Mouse (Mus musculus) hindbrain, embryonic 14.5 days (tissue): Measurements from ENCODE around the gene Adamts15. TPM values are rescaled to one million over a fixed set of nuclear protein-coding genes. Genes with fewer than 3 reads are reported as not detected.

ENCODE experiments used
- ATAC-seq: fragments of 200-750 bp; cut with Nextera tagmentation; 2 replicates; pipeline ENCODE4 v1.8.0; 2017; ENCODE audit warnings: moderate number of reproducible peaks, mild to moderate bottlenecking, moderate TSS enrichment, moderate library complexity; ENCODE audit not compliant: low FRiP score
- DNase-seq: peaks from one replicate; pipeline ENCODE4 v3.0.0-alpha.2; 2015; ENCODE audit warnings: low spot score
- H3K27ac ChIP-seq: fragments of 300-500 bp; sonication (generic); 2 replicates; pipeline ENCODE4 v1.5.1; 2014; ENCODE audit warnings: mild to moderate bottlenecking, moderate library complexity
- H3K27me3 ChIP-seq: fragments of 300-500 bp; sonication (generic); 2 replicates; pipeline ENCODE4 v1.6.1; 2014; ENCODE audit warnings: mild to moderate bottlenecking, low read length, mixed read lengths; ENCODE audit not compliant: control insufficient read depth, insufficient read depth
- H3K36me3 ChIP-seq: fragments of 300-500 bp; sonication (generic); replicated peaks from 2 replicates; pipeline ENCODE4 v1.6.1; 2014; ENCODE audit not compliant: control insufficient read depth, insufficient read depth
- H3K4me1 ChIP-seq: fragments of 300-500 bp; sonication (generic); replicated peaks from 2 replicates; pipeline ENCODE4 v1.6.1; 2014; ENCODE audit warnings: antibody characterized with exemption, low read length, mixed read lengths; ENCODE audit not compliant: control insufficient read depth, insufficient read depth
- H3K4me2 ChIP-seq: fragments of 300-500 bp; sonication (generic); replicated peaks from 2 replicates; pipeline ENCODE4 v1.6.1; 2014; ENCODE audit warnings: mild to moderate bottlenecking, moderate library complexity
- H3K4me3 ChIP-seq: fragments of 300-500 bp; sonication (generic); replicated peaks from 2 replicates; pipeline ENCODE4 v1.5.1; 2014; ENCODE audit warnings: mild to moderate bottlenecking, low read length
- H3K9ac ChIP-seq: fragments of 300-500 bp; sonication (generic); 2 replicates; pipeline ENCODE4 v1.6.1; 2014
- H3K9me3 ChIP-seq: fragments of 300-500 bp; sonication (generic); 2 replicates; pipeline ENCODE4 v1.6.1; 2016; ENCODE audit warnings: low read length; ENCODE audit not compliant: control insufficient read depth
- WGBS: fragments of 180-500 bp; shearing (Covaris S2); extraction: QIAGEN DNeasy Blood & Tissue Kit; methylation state at CpG from one replicate; pipeline ENCODE4 v1.1.7; 2014; 5-methylcytosine and 5-hydroxymethylcytosine counted together
- polyA plus RNA-seq: library from polyadenylated mRNA; unstranded; fragments of >200 nt; fragmentation: Nextera tagmentation; extraction: Ambion mirVana; gene quantifications from 2 replicates; pipeline ENCODE4 v1.2.1, GENCODE M21; 2014

The Adamts15 gene
- polyA plus RNA-seq, 1 experiment from 2014 or later = 4.6 TPM

DNA sequence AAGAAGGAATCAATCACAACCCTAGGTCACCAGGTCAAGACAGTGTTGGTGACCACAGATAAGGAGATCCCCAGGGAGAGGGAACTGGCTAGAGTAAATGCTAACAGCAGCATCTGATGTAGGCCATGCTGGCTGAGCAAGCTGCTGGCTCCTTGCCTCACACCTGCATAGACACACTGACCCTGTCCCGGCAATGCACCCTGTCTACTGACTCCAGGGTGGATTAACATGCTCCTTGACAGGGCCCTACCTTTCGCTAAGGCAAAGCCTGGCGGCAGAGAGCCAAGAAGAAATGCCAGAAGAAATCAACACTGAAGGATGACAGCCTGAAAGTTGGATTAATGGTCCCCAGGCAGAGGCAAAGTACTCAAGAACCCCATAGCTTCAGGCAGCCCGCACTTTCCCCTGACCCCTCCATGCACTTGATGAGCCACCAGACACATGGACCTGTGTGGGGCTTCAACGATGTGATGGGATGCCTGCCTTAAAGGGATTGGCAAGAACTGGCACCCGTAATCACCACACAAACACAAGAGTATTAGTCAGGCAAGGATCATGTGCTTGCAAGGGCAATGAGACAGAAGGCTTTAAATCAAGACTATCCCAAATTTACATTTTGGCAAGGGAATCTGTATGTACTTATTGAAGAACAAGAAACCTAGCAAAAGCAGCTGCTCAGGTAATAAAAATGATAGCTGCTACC lies 5.8 kb downstream of the Adamts15 start:
- Histone ChIP-seq H3K27me3 (peaks cover 13% of the 10 kb centered on the region), H3K9me3 (no peaks in the 10 kb centered on the region), H3K4me3 (no peak overlapping the region), H3K4me2 (no peak overlapping the region), H3K9ac (no peak overlapping the region), H3K36me3 (no peaks in the 10 kb centered on the region), H3K27ac (no peak overlapping the region), H3K4me1 (peaks cover 6% of the 10 kb centered on the region; the same call in 1 of the 2 replicates)
- WGBS = 90% methylated on average over 6 of the region's 6 CpGs
- DNase-seq (no peak), ATAC-seq (no peak)

DNA sequence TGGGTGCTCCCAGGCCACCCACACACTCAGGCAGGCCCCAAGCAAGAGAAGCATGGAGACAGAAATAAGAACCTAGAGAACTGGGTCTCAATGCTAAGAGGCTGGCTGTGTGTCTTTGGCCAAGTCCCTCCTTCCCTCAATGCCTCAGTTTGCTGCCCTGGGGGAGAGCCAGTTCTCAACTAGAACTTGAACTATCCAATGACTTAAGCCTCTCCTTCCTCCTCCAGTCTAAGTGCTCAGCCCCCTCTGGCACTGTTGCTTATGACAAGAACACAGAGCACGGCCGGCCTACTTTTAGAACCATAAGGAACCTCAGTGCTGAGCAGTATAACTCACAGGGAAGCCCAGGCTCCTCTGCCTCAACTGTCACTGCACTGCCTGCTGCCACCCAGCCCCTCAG lies 8.0 kb downstream of the Adamts15 start:
- H3K27me3 ChIP-seq = no peaks in the 10 kb centered on the region
- no peak for ATAC-seq
- 98% methylated on average over 2 of the region's 2 CpGs for WGBS

DNA sequence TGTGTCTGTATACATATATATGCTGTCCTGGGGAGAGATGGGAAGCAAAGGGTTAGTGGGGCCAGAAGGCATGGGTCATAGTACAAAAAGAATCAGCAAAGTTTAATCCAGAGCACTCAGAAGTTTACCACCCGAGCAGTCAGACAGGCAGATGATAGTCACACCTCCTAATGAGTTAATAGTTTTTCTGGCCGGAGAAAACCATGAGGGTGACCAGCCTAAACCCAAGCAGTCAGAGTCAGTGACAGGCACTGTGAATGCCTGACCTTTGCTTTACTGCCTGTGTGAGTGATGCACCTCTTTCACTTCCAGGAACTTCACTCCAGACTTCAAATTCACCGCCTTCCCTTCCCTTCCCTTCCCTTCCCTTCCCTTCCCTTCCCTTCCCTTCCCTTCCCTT lies 8.8 kb downstream of the Adamts15 start:
- Histone ChIP-seq H3K9ac (no peak overlapping the region), H3K36me3 (no peaks in the 10 kb centered on the region), H3K27me3 (no peaks in the 10 kb centered on the region), H3K4me1 (0 out of 2 replicates have a peak, but pooled peaks cover 4% of the 10 kb centered on the region), H3K27ac (no peak overlapping the region), H3K4me3 (no peak overlapping the region), H3K9me3 (no peaks in the 10 kb centered on the region), H3K4me2 (no peak overlapping the region)
- DNase-seq (no peak), ATAC-seq (no peak)
- WGBS = 77% methylated on average over 3 of the region's 3 CpGs

More for the DNA sequence above, 8.0 kb downstream of the Adamts15 start:
- Histone ChIP-seq H3K27ac (no peak overlapping the region), H3K9ac (no peak overlapping the region), H3K4me3 (no peak overlapping the region), H3K4me2 (no peak overlapping the region), H3K9me3 (no peaks in the 10 kb centered on the region), H3K36me3 (no peaks in the 10 kb centered on the region), H3K4me1 (0 out of 2 replicates have a peak, but pooled peaks cover 7% of the 10 kb centered on the region)
- DNase-seq = no peak

DNA sequence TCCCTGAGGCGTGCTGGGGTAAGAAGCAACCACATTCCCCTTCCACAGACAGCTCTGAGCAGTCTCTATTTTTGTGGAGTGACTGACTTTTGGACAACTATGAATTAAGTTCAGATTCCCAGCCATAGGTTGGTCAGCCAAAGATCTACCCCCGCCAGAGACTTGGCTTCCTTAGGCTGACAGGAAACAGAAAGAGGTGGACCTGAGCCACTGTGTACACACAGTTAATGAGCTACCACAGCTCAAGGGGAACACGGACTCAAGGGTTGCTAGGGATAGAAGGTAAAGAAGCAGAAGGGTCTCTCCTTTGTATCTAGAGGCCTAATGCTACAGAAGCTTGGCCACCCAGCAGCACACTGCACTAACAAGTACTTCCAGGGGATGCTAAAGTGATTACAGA lies 10.1 kb downstream of the Adamts15 start:
- H3K4me3 ChIP-seq = no peak overlapping the region
- H3K4me1 ChIP-seq = 0 out of 2 replicates have a peak, but pooled peaks cover 4% of the 10 kb centered on the region
- no peaks in the 10 kb centered on the region for H3K9me3 ChIP-seq
- ATAC-seq = no peak
- H3K9ac ChIP-seq = no peak overlapping the region
- no peaks in the 10 kb centered on the region for H3K36me3 ChIP-seq
- 75% methylated on average over 3 of the region's 3 CpGs for WGBS
- H3K4me2 ChIP-seq = no peak overlapping the region
- no peak overlapping the region for H3K27ac ChIP-seq
- H3K27me3 ChIP-seq = no peaks in the 10 kb centered on the region
- no peak for DNase-seq

DNA sequence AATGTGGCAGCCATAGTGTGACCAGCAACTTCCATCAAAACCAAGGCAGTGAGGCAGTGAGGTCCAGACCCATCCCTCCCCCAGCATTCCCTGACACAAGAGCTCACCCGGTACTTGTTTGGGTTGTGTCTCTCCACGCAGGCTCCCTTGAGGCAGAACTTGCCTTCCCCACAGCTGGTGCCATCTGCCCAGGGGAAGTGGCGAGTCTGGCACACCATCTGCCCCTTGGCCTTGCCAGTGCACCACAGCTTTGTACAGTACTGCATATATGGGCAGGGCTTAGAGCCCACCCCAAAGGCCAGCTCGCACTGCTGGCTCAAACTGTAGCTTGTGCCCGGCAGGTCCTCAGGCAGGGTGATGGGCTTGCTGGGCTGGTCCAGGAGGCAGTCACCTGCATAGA lies 11.8 kb downstream of the Adamts15 start:
- Histone ChIP-seq H3K36me3 (no peaks in the 10 kb centered on the region), H3K27me3 (no peaks in the 10 kb centered on the region), H3K4me1 (0 out of 2 replicates have a peak, but pooled peaks cover 4% of the 10 kb centered on the region), H3K27ac (no peak overlapping the region), H3K4me2 (no peak overlapping the region), H3K9ac (no peak overlapping the region), H3K4me3 (no peak overlapping the region), H3K9me3 (no peaks in the 10 kb centered on the region)
- ATAC-seq = no peak
- 77% methylated on average over 5 of the region's 5 CpGs for WGBS
- no peak for DNase-seq

DNA sequence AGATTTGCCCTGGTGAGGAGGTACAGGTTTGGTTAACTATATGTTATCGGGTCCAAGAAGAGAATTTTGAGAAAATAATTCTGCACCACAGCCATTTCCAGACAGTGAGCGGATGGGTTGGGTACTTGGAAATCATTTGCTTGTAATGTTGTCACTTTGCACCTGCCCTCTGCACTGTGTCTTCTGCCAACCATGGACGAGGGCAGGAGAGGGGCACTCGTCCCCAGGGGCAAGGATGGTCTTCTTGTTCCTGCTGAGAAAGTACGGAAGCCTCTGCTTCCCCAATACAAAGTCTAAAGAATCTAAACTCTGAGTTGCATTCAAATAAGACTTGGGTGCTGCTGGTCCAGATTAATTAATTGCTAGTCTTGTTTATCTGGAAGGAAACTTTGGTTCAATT lies 13.3 kb downstream of the Adamts15 start:
- Histone ChIP-seq H3K4me2 (no peak overlapping the region), H3K4me1 (0 out of 2 replicates have a peak, but pooled peaks cover 4% of the 10 kb centered on the region), H3K27me3 (no peaks in the 10 kb centered on the region), H3K9ac (no peak overlapping the region), H3K9me3 (no peaks in the 10 kb centered on the region), H3K4me3 (no peak overlapping the region), H3K27ac (no peak overlapping the region), H3K36me3 (no peaks in the 10 kb centered on the region)
- ATAC-seq (no peak), DNase-seq (no peak)
- 81% methylated on average over 5 of the region's 5 CpGs for WGBS

DNA sequence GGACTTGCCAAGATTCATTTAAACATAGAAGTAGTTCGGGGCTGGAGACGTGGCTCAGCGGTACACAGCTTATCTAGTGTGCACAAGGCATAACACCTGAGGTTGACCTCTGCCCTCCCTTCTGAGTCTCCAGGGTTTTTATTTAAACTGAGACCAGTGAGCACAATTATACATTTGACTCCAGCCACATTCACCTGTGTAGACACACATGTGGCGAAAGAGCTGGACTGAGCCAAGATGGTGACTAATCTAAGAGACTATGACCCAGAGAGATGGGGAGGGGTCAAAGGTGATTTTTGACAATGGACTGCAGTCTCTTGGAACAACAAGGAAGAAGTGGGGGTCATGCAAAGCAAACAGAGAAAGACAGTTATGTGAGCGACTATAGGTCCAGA lies 14.0 kb downstream of the Adamts15 start:
- no peak overlapping the region for H3K27ac ChIP-seq
- 88% methylated on average over 5 of the region's 5 CpGs for WGBS
- DNase-seq (no peak), ATAC-seq (no peak)
- no peaks in the 10 kb centered on the region for H3K36me3 ChIP-seq
- no peaks in the 10 kb centered on the region for H3K9me3 ChIP-seq
- H3K27me3 ChIP-seq = no peaks in the 10 kb centered on the region
- 0 out of 2 replicates have a peak, but pooled peaks cover 4% of the 10 kb centered on the region for H3K4me1 ChIP-seq
- no peak overlapping the region for H3K4me3 ChIP-seq
- no peak overlapping the region for H3K4me2 ChIP-seq
- H3K9ac ChIP-seq = no peak overlapping the region

DNA sequence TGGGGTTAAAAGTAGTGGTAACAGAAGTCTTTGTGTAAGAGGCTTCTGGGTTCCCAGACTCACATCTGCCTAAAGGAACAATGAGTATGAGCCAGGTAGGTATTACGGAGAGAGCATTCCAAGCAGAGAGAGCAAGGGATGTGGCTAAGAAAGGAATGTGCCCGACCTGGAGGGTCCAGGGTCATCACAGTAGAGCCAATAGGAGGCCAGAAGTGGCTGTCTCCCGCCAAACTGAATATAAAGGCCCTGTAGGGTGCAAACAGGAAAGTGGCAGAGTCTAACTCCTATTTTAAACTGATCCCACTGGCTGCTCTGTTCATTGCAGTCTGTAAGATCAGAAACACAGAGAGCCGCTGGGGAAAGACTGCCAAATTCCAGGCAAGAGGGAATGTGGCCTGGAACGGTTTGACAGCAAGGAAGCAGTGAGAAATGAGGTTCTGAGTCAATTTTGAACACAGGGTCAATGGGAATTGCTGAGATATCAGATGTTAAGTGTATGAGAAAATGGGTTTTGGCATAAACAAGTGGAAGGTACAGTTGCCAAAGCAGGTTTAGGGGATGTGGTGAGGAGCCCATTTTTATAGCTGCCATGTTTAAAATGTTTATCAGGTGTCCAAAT lies 14.5 kb downstream of the Adamts15 start:
- no peak for DNase-seq
- Histone ChIP-seq H3K9me3 (no peaks in the 10 kb centered on the region), H3K27me3 (no peaks in the 10 kb centered on the region), H3K9ac (no peak overlapping the region), H3K4me1 (0 out of 2 replicates have a peak, but pooled peaks cover 4% of the 10 kb centered on the region), H3K27ac (no peak overlapping the region), H3K36me3 (no peaks in the 10 kb centered on the region), H3K4me2 (no peak overlapping the region), H3K4me3 (no peak overlapping the region)
- WGBS = 50% methylated on average over 5 of the region's 5 CpGs
- ATAC-seq = no peak

DNA sequence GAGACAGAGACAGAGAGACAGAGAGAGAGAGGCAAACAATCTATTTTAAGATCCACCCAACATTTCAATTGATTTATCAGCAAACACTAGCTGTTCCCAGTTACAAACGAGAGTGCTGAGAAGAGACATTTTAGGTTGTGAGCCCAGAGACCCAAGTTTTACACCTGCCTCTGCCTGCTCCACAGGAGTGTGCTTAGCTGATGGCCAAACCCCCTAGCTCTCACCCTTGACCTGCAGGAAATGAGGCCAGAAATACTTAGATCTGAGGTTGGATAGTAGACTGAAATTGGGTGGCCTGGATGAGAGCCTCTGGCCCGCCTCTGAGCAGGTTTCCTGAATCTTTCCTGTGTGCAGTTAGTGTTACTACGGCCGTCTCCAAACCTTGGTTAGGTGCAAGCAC lies 15.8 kb downstream of the Adamts15 start:
- Histone ChIP-seq H3K4me2 (no peak overlapping the region), H3K36me3 (no peaks in the 10 kb centered on the region; the same call in 1 of the 2 replicates), H3K4me3 (no peak overlapping the region), H3K27me3 (no peaks in the 10 kb centered on the region), H3K27ac (no peak overlapping the region), H3K9me3 (no peaks in the 10 kb centered on the region), H3K9ac (no peak overlapping the region), H3K4me1 (0 out of 2 replicates have a peak, but pooled peaks cover 4% of the 10 kb centered on the region)
- DNase-seq (no peak), ATAC-seq (no peak)
- 90% methylated on average over 4 of the region's 4 CpGs for WGBS
